Mouse (Mus musculus) C2C12 (cell line): Measurements from ENCODE around the gene Fam193a.

ENCODE experiments used
- CEBPB ChIP-seq: IDR thresholded peaks from one replicate; pipeline ENCODE4 v1.6.1; 2011; ENCODE audit warnings: low read depth, mild to moderate bottlenecking, control low read depth, moderate library complexity
- CTCF ChIP-seq: IDR thresholded peaks from one replicate; pipeline ENCODE4 v1.5.1; 2011; ENCODE audit not compliant: control insufficient read depth, insufficient read depth, insufficient read length
- FOSL1 ChIP-seq: IDR thresholded peaks from one replicate; pipeline ENCODE4 v1.8.0; 2011; ENCODE audit warnings: mild to moderate bottlenecking, low read length; ENCODE audit not compliant: poor library complexity, insufficient read depth, severe bottlenecking
- MAX ChIP-seq: IDR thresholded peaks from one replicate; pipeline ENCODE4 v1.6.1; 2011; ENCODE audit warnings: mild to moderate bottlenecking, control low read depth
- MYOD1 ChIP-seq: IDR thresholded peaks from one replicate; pipeline ENCODE4 v1.6.1; 2011; ENCODE audit warnings: low read depth; ENCODE audit not compliant: control insufficient read depth, insufficient read length
- MYOG ChIP-seq: IDR thresholded peaks from one replicate; pipeline ENCODE4 v1.6.1; 2011; ENCODE audit not compliant: control insufficient read depth, insufficient read length; ENCODE audit errors: extremely low read depth
- USF1 ChIP-seq: IDR thresholded peaks from one replicate; pipeline ENCODE4 v1.6.1; 2011; ENCODE audit warnings: low read depth, mild to moderate bottlenecking, control low read depth, moderate library complexity

- TF ChIP-seq MAX (no peak), CTCF (no peak), FOSL1 (no peak), MYOD1 (no peak), MYOG (no peak), USF1 (no peak), CEBPB (no peak)
Measured at GRCm38 (mm10) chr5:34433786-34434185, 64.1 kb downstream of the Fam193a start.
